Mouse (Mus musculus) kidney, adult 2 months (tissue): ENCODE data around the gene Pomgnt1.

Experiments
- CTCF ChIP-seq: fragments of 200-500 bp; conservative IDR thresholded peaks from 2 replicates; pipeline ENCODE4 v1.5.1; 2011; ENCODE audit warnings: low read depth, mild to moderate bottlenecking, control low read depth, low read length, moderate library complexity, mixed read lengths; ENCODE audit not compliant: insufficient read depth, insufficient read length
- POLR2A ChIP-seq: fragments of 200-500 bp; IDR thresholded peaks from one replicate; pipeline ENCODE4 v1.6.1; 2011; ENCODE audit warnings: low read depth, low read length, control low read depth

- no peak for TF ChIP-seq POLR2A
- no peak for TF ChIP-seq CTCF
These were observed 18.1 kb downstream of the Pomgnt1 start for GRCm38 (mm10) chr4:116141736-116142135.
